Mouse (Mus musculus) CH12.LX (cell line): Measurements from ENCODE around the gene Adal.

Experiments
- BHLHE40 ChIP-seq: IDR thresholded peaks from 2 replicates; pipeline ENCODE4 v1.6.1; 2011; ENCODE audit warnings: mild to moderate bottlenecking, low read depth, low read length, improper control_type of control experiment
- E2F4 ChIP-seq: IDR thresholded peaks from 2 replicates; pipeline ENCODE4 v1.6.1; 2011; ENCODE audit warnings: low read depth, low read length, improper control_type of control experiment; ENCODE audit not compliant: insufficient replicate concordance
- EP300 ChIP-seq: IDR thresholded peaks from 2 replicates; pipeline ENCODE4 v1.6.1; 2011; ENCODE audit warnings: low read length, improper control_type of control experiment
- MAZ ChIP-seq: IDR thresholded peaks from 2 replicates; pipeline ENCODE4 v1.6.1; 2012; ENCODE audit warnings: low read depth, mild to moderate bottlenecking, inconsistent platforms, low read length, improper control_type of control experiment, moderate library complexity
- MXI1 ChIP-seq: IDR thresholded peaks from 2 replicates; pipeline ENCODE4 v1.6.1; 2011; ENCODE audit warnings: mild to moderate bottlenecking, low read depth, low read length, improper control_type of control experiment
- PAX5 ChIP-seq: IDR thresholded peaks from 2 replicates; pipeline ENCODE4 v1.6.1; 2012; ENCODE audit warnings: low read length, inconsistent platforms, mixed read lengths
- POLR2A ChIP-seq: IDR thresholded peaks from 2 replicates; pipeline ENCODE4 v1.6.1; 2011; ENCODE audit warnings: low read depth, mild to moderate bottlenecking, improper control_type of control experiment, low read length
- RCOR1 ChIP-seq: conservative IDR thresholded peaks from 2 replicates; pipeline ENCODE4 v1.6.1; 2012; ENCODE audit warnings: low read depth, mild to moderate bottlenecking, inconsistent platforms, low read length, improper control_type of control experiment
- SIN3A ChIP-seq: IDR thresholded peaks from 2 replicates; pipeline ENCODE4 v1.6.1; 2012; ENCODE audit warnings: low read length, improper control_type of control experiment, inconsistent platforms
- ZC3H11A ChIP-seq: IDR thresholded peaks from 2 replicates; pipeline ENCODE4 v1.6.1; 2012; ENCODE audit warnings: low read depth, mild to moderate bottlenecking, inconsistent platforms, low read length, improper control_type of control experiment

DNA sequence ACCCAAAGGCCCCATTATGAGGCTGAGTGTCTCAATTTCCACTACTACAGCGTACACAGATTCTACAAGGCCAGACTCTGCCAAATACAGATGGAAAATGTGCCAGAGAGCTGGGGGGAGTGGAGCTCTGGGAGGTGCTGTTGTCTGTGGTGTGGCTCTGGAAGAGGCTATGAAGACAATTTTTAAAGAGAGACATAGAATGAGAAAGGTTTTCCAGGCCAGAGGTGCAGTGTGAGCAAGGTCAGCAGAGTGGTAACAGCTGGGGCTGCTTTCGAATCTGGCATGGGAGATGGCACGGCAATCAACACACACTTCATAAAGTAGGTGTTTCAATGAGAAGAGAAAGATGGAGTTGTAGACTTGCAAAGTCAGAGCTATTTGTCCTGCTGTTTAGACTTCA, 21.0 kb upstream of the Adal start:
- TF ChIP-seq EP300 (no peak), POLR2A (no peak), PAX5 (no peak), SIN3A (no peak), BHLHE40 (no peak), RCOR1 (no peak), ZC3H11A (no peak), MAZ (no peak), E2F4 (no peak), MXI1 (no peak)
